12 mouse cellular contexts compared by ENCODE assay signal in genomic region chr13:44250474-44251201, GRCm38 (mm10).
"Had no signal": no experiment of that assay in that cellular context is flagged by ENCODE, and none has a peak within 500 bp of the region (broad histone marks: within the 10 kb centered on the region; RNA-seq: fewer than 3 reads in every experiment).

No protein-coding gene starts in this region.

- H3K9ac ChIP-seq: limb, embryonic 13.5 days; liver, embryonic 12.5 days; lung, embryonic 14.5 days; neural tube, embryonic 15.5 days had no signal

- H3K27me3 ChIP-seq: liver, embryonic 12.5 days; neural tube, embryonic 15.5 days had no signal

- H3K4me3 ChIP-seq: limb, embryonic 13.5 days; liver, embryonic 12.5 days; midbrain, embryonic 10.5 days; myocyte; neural tube, embryonic 15.5 days had no signal

- H3K36me3 ChIP-seq: limb, embryonic 13.5 days; liver, embryonic 12.5 days; midbrain, embryonic 10.5 days; neural tube, embryonic 15.5 days had no signal

- H3K9me3 ChIP-seq: limb, embryonic 13.5 days; liver, embryonic 12.5 days; midbrain, embryonic 10.5 days; neural tube, embryonic 15.5 days had no signal

- DNase-seq: layer of hippocampus, adult 9-11 months; layer of hippocampus, postnatal 36 days; lung, embryonic 14.5 days; lung, postnatal 10 days; lung, postnatal 4 days; thymus, postnatal 4 days had no signal

- H3K4me2 ChIP-seq: limb, embryonic 13.5 days; liver, embryonic 12.5 days; lung, embryonic 14.5 days; neural tube, embryonic 15.5 days had no signal

- H3K27ac ChIP-seq: limb, embryonic 13.5 days; liver, embryonic 12.5 days; midbrain, embryonic 10.5 days; neural tube, embryonic 15.5 days; stomach, postnatal 0 days had no signal

- ATAC-seq: liver, embryonic 12.5 days had no signal
